Mouse (Mus musculus): Measurements from ENCODE around the gene Deup1.

DNA sequence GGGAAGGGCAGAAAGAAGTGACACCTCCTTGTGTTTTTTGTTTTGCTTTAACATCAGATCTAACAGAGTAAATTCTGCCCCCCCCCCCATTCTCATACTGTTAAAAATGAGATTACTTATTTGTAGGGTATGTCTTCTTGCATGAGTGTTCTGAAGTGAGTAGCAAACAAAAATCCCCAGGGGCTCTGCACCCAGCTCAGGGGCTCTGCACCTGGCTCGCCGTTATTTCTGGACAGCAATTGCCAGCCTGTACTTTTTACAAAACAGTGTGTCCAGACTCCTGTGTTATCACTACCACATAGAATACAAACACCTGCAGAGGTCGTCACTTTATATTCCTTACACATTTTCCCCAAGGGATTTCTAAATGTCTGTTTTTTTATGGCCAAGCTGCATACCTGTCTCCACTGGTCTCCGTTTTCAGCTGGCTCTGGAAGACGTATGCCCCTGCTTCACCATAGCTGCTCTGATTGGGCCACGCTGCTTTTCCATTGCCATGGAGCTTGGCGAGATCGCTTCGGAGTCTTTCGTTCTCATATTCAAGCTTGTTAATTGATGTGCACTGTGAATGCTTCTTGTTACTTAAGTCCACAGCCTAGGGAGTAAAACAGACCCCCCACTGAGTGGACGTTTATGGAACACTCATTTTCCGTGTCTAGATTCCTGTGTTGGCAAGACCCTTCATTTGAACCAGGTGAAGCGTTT lies 52.8 kb downstream of the Deup1 start:
- TF ChIP-seq MAX (IDR thresholded peaks at IDR 0.05) (no peak), CTCF (IDR thresholded peaks at IDR 0.05; ENCODE audit: control insufficient read depth, insufficient read depth, insufficient read length) (no peak)

Measured in C2C12 (cell line).